Mouse (Mus musculus) intestine, embryonic 14.5 days (tissue): ENCODE results near the gene Akap13. TPM values are rescaled to one million over a fixed set of nuclear protein-coding genes. Genes with fewer than 3 reads are reported as not detected.

ENCODE experiments used
- ATAC-seq: fragments of 200-750 bp; cut with Nextera tagmentation; replicated peaks from 2 replicates; pipeline ENCODE4 v1.8.0; 2017; ENCODE audit warnings: low read depth, moderate number of reproducible peaks, moderate TSS enrichment, moderate library complexity; ENCODE audit not compliant: low FRiP score, low TSS enrichment
- DNase-seq: peaks from one replicate; pipeline ENCODE4 v3.0.0-alpha.2; 2018; ENCODE audit warnings: low spot score
- H3K27ac ChIP-seq: fragments of 300-500 bp; sonication (generic); 2 replicates; pipeline ENCODE4 v1.5.1; 2014; ENCODE audit warnings: low read depth, mild to moderate bottlenecking, control low read depth
- H3K27me3 ChIP-seq: fragments of 300-500 bp; sonication (generic); replicated peaks from 2 replicates; pipeline ENCODE4 v1.6.1; 2014; ENCODE audit warnings: low read length, control low read depth; ENCODE audit not compliant: control insufficient read depth, insufficient read depth
- H3K36me3 ChIP-seq: fragments of 300-500 bp; sonication (generic); 2 replicates; pipeline ENCODE4 v1.6.1; 2014; ENCODE audit warnings: low read length, control low read depth; ENCODE audit not compliant: control insufficient read depth, insufficient read depth
- H3K4me1 ChIP-seq: fragments of 300-500 bp; sonication (generic); replicated peaks from 2 replicates; pipeline ENCODE4 v1.6.1; 2014; ENCODE audit warnings: low read length, control low read depth, mixed read lengths; ENCODE audit not compliant: control insufficient read depth, insufficient read depth
- H3K4me2 ChIP-seq: fragments of 300-500 bp; sonication (generic); 2 replicates; pipeline ENCODE4 v1.6.1; 2014; ENCODE audit warnings: low read length
- H3K4me3 ChIP-seq: fragments of 300-500 bp; sonication (generic); 2 replicates; pipeline ENCODE4 v1.5.1; 2014; ENCODE audit warnings: low read depth, low read length, control low read depth, mixed read lengths
- H3K9ac ChIP-seq: fragments of 300-500 bp; sonication (generic); 2 replicates; pipeline ENCODE4 v1.6.1; 2014; ENCODE audit warnings: mild to moderate bottlenecking, low read length
- H3K9me3 ChIP-seq: fragments of 300-500 bp; sonication (generic); 2 replicates; pipeline ENCODE4 v1.6.1; 2016; ENCODE audit warnings: low read length, control low read depth; ENCODE audit not compliant: control insufficient read depth
- WGBS: fragments of 180-500 bp; shearing (Covaris S2); extraction: QIAGEN DNeasy Blood & Tissue Kit; methylation state at CpG from one replicate; pipeline ENCODE4 v1.1.7; 2014; 5-methylcytosine and 5-hydroxymethylcytosine counted together
- polyA plus RNA-seq: library from polyadenylated mRNA; unstranded; fragments of >200 nt; fragmentation: Nextera tagmentation; extraction: Ambion mirVana; gene quantifications from 2 replicates; pipeline ENCODE4 v1.2.1, GENCODE M21; 2014

Akap13 gene
- polyA plus RNA-seq, 1 experiment from 2014 or later: 51.5 TPM

DNA sequence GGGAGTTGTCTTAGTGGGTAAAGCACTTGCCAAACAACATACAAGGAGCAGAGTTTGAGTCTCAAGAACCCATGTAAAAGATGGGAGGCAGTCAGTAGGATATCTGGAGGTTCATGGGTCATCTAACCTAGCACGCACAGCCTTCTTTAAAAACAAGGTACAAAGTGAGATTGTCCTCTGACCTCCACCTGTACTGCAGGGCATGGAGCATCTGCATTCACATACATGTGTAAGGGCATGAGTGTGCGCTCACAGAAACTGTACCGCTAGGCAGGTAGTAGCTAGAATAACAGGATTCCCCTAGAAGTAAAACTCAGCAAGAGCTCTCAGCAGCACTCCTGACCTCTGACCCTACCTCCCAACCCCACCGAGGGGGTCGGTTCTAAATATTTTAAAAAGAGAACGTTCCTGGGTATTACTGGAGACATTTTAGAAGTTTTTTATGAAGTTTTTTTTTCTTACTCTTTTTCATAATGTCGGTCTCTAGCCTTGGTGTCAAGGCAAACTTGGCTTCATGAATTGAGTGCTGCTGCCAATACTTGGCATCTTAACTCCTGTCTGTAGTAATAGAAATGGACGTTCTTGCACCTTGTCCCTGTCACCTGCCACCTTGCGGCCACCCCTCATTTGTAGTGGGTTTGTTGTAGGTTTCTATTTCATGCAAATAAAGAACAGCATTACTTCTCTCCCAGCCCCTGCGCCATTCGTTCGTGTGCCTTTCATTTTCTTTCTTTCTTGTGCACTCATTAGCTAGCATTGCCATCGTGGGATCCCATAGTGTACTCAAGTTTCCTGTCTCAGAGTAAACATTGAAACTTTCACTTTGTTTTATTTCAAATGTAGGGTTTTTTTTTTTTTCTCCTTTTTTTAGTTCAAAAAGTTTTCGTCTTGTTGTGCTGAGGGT, 61.6 kb downstream of the Akap13 start:
- H3K27me3 ChIP-seq: no peaks in the 10 kb centered on the region
- DNase-seq (no peak), ATAC-seq (no peak)
- H3K9ac ChIP-seq: no peak overlapping the region
- no peak overlapping the region for H3K4me2 ChIP-seq
- H3K36me3 ChIP-seq: no peaks in the 10 kb centered on the region
- WGBS: 83% methylated on average over 14 of the region's 14 CpGs
- no peak overlapping the region for H3K4me3 ChIP-seq
- H3K27ac ChIP-seq: no peak overlapping the region
- no peaks in the 10 kb centered on the region for H3K9me3 ChIP-seq
- H3K4me1 ChIP-seq: peaks cover 21% of the 10 kb centered on the region

- peaks cover 29% of the 10 kb centered on the region for H3K4me1 ChIP-seq
- H3K9me3 ChIP-seq: no peaks in the 10 kb centered on the region
- H3K36me3 ChIP-seq: no peaks in the 10 kb centered on the region
- H3K4me2 ChIP-seq: no peak overlapping the region
- no peaks in the 10 kb centered on the region for H3K27me3 ChIP-seq
- H3K4me3 ChIP-seq: no peak overlapping the region
- ATAC-seq: no peak
- no peak overlapping the region for H3K27ac ChIP-seq
- no peak overlapping the region for H3K9ac ChIP-seq
- 76% methylated on average over 6 of the region's 6 CpGs for WGBS
- no peak for DNase-seq
Measured at GRCm38 (mm10) chr7:75520531-75520930, 65.2 kb downstream of the Akap13 start.

- ATAC-seq: no peak
- no peak overlapping the region for H3K9ac ChIP-seq
- WGBS: 43% methylated on average over 3 of the region's 3 CpGs
- H3K27ac ChIP-seq: no peak overlapping the region
- H3K27me3 ChIP-seq: no peaks in the 10 kb centered on the region
- H3K4me2 ChIP-seq: no peak overlapping the region
- DNase-seq: no peak
- H3K4me3 ChIP-seq: no peak overlapping the region
- H3K4me1 ChIP-seq: peaks cover 35% of the 10 kb centered on the region
- no peaks in the 10 kb centered on the region for H3K9me3 ChIP-seq
- no peaks in the 10 kb centered on the region for H3K36me3 ChIP-seq
Measured at GRCm38 (mm10) chr7:75521199-75521598, 65.9 kb downstream of the Akap13 start.

DNA sequence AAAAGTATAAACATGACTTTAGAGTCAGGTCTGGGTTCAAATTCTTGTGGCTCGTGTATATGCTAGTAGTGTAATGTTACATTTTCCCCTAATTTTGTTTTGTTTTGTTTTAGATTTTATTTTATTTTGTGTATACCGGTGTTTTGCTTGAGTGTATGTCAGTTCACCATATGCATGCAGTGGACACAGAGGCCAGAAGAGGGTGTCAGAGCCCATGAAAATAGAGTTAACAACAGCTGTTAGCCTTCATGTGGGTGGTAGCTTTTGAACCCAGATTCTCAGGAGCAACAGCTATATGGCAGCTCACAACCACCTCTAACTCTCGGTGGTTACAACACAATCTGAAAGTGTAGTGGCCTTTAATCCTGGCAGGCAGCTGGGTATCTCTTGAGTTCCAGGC, 66.9 kb downstream of the Akap13 start:
- Histone ChIP-seq H3K27me3 (no peaks in the 10 kb centered on the region), H3K9ac (no peak overlapping the region), H3K4me1 (peaks cover 45% of the 10 kb centered on the region), H3K36me3 (no peaks in the 10 kb centered on the region), H3K4me3 (no peak overlapping the region), H3K9me3 (no peaks in the 10 kb centered on the region), H3K4me2 (no peak overlapping the region), H3K27ac (no peak overlapping the region)
- no peak for DNase-seq
- ATAC-seq: no peak
- 88% methylated on average over 3 of the region's 3 CpGs for WGBS

DNA sequence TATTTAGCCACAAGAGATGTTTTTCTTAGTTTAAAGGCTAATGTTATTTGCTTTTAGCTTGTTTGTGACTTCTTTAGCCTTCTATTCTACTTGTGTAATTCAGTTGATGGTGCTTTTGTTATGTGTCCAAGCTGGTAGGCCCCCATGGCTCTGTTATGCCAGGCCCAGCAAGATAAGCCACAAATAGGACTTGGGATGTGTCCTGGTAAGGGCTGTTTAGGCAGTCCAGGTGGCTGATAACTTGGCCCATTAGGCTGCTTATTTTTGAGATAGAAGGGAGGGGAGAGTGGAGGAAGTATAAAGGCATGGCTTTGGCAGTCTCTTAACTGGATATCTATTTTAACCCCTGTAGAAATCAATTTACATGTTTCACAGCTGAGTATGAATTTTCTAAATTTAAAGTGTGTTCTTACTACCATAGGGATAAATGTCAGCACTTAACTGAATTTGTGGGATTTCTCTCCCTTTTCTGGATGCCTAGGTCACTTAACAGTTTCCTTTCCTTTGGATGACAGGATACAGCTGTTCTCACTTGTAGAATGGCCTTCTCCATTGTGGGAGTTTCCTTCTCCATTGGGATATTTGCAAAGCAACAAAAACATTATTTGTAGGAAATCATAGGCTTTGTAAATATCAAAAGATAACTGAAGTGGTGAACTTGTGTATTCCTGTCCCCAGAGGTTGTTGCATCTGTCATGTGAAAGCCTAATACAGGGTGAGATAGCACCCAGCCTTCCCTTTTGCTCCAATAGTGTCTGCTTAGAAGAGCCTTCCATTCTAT, 69.6 kb downstream of the Akap13 start:
- no peaks in the 10 kb centered on the region for H3K9me3 ChIP-seq
- no peak overlapping the region for H3K4me3 ChIP-seq
- H3K4me2 ChIP-seq: no peak overlapping the region; the same call in 1 of the 2 replicates
- no peaks in the 10 kb centered on the region for H3K27me3 ChIP-seq
- H3K9ac ChIP-seq: no peak overlapping the region
- peaks cover 38% of the 10 kb centered on the region for H3K4me1 ChIP-seq
- ATAC-seq: no peak
- H3K27ac ChIP-seq: peak overlapping the region; percentile 67; the same call in 1 of the 2 replicates
- DNase-seq: no peak
- H3K36me3 ChIP-seq: no peaks in the 10 kb centered on the region

DNA sequence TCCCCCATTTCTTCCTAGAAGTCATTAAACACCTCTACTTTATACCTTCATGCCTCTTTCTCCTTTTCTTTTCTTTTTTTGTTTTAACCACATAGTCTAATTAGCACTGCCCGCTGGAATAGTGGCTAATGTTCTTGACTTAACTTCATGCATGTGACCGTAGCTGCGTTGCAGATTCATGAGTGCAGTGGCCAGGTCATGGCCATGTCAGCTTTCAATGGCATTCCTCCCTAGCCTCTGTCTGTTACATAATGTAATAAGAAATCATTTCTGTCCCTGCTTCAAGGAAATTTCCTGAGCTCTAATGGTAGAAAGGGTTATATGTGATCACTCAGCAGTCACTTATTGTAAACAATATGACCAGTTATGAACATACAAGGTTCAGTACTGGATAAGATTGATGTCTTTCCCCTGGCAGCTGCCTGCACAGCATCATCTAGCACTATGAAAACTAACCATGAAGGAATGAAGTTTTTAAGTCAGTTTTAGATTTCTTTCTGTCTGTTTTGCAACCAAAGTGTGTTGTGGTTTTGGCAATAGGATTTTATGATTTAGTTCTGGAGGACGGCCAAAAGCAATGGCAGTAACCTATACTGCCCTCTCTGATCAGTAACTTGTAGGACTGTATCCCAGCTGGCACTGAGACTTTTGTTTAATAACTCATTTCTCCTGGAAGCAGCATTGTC, 70.5 kb downstream of the Akap13 start:
- 30% methylated on average over 4 of the region's 4 CpGs for WGBS
- H3K27ac ChIP-seq: peak overlapping the region; percentile 67
- H3K9me3 ChIP-seq: no peaks in the 10 kb centered on the region
- no peaks in the 10 kb centered on the region for H3K36me3 ChIP-seq
- DNase-seq (no peak), ATAC-seq (peak; percentile 50; the same call in 1 of the 2 replicates)
- H3K27me3 ChIP-seq: no peaks in the 10 kb centered on the region
- H3K4me3 ChIP-seq: no peak overlapping the region
- H3K9ac ChIP-seq: no peak overlapping the region
- H3K4me2 ChIP-seq: no peak overlapping the region; the same call in 1 of the 2 replicates
- peaks cover 33% of the 10 kb centered on the region for H3K4me1 ChIP-seq

- Histone ChIP-seq H3K9me3 (no peaks in the 10 kb centered on the region), H3K27me3 (no peaks in the 10 kb centered on the region), H3K4me1 (peaks cover 31% of the 10 kb centered on the region), H3K4me2 (no peak overlapping the region), H3K4me3 (no peak overlapping the region), H3K36me3 (no peaks in the 10 kb centered on the region), H3K9ac (no peak overlapping the region), H3K27ac (no peak overlapping the region)
- ATAC-seq (no peak), DNase-seq (no peak)
- 80% methylated on average over 4 of the region's 4 CpGs for WGBS
Measured at GRCm38 (mm10) chr7:75528751-75529150, 73.4 kb downstream of the Akap13 start.

GRCm38 (mm10) chr7:75529857-75530437, 74.6 kb downstream of the Akap13 start:
- Histone ChIP-seq H3K9ac (no peak overlapping the region), H3K9me3 (no peaks in the 10 kb centered on the region), H3K4me3 (no peak overlapping the region), H3K4me1 (peaks cover 27% of the 10 kb centered on the region), H3K27me3 (no peaks in the 10 kb centered on the region), H3K36me3 (no peaks in the 10 kb centered on the region), H3K27ac (no peak overlapping the region), H3K4me2 (no peak overlapping the region)
- ATAC-seq (no peak), DNase-seq (no peak)
- 81% methylated on average over 7 of the region's 7 CpGs for WGBS
